Mouse (Mus musculus) left cerebral cortex, postnatal 4 days (tissue): ENCODE data around the gene Rnf144b. TPM values are rescaled to one million over a fixed set of nuclear protein-coding genes. Genes with fewer than 3 reads are reported as not detected.

Experiments used
- DNase-seq: peaks from one replicate; pipeline ENCODE4 v3.0.0-alpha.2; 2022
- intact Hi-C: fragments of 180-260 bp; cut with DNase I; formaldehyde crosslinking; loops from one replicate; pipeline ENCODE4 v1.15.1; 2025
- total RNA-seq, 2 experiments: library from RNA; stranded (reverse); gene quantifications; 2 replicates each; pipeline ENCODE4 v1.2.3; 2021

Gene Rnf144b
- total RNA-seq, 2 experiments from 2014 or later, result 6.3 to 6.5 TPM

DNA sequence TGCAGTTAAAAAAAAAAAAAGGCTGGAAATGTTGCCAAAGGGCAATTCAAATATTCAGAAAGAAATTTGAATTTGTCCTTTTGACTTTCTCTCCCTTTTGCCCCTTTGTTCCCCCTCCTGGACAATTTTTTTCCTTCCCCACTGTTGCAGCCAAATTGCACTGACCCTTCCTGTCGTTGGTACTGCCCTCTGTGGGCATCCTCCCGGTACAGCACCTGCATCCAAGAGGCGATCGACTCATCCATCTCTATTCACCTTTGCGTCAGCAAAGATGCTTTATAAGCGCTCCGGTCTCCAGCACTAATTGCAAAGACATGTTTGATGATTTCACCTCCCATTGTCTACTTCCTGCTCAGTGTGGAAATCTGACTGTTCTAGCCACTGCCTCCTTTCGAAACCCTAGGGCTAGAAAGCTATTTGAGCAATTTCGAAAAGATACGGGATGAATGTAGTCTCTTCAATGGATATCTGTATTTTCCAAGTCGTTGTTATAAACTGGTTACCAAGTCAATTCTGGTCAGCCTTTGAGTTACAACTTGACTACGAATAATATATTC is 1.0 kb upstream of the Rnf144b start:
- DNase-seq, result peak; percentile 34
- intact Hi-C loops, result no loop called here

DNA sequence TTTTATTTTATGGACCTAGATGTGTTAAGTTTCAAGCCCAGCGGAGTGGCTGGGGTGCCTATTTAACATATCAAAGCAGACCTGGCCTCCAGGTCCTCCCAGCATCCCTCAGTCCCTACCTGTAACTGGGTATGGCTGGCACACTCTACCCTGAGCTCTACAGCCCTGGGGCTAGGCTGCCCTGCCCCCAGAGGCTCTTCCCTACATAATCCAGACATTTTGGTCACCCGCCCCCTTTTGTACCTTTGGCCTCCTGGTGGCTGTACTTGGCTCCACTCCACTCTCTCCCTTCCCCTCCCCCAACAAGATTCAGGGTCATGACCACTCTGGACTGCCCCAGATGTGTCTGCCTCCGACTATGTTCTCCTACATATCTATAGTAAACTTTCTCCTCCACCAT is 2.0 kb downstream of the Rnf144b start:
- DNase-seq, result no peak
- intact Hi-C loops, result no loop called here

DNA sequence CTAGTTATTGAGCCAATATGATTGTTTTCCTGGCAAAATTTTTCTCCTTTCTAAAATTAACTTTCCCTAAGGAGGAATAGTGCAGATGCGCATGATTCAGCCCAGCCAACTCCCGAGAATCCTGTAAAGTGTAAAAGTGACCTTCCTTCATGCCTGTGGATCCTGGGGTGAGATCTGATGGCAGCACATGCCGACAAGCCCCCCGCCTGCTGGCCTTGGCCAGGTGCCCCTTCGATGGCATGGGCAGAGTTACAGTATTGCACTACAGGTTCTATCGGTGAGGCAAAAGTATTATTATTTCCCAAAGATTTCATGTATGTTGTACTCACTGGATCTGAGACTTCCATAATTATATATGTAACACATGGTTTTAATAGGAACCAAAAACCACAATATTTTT is 2.5 kb downstream of the Rnf144b start:
- intact Hi-C loops, result no loop called here
- peak; percentile 18 for DNase-seq

DNA sequence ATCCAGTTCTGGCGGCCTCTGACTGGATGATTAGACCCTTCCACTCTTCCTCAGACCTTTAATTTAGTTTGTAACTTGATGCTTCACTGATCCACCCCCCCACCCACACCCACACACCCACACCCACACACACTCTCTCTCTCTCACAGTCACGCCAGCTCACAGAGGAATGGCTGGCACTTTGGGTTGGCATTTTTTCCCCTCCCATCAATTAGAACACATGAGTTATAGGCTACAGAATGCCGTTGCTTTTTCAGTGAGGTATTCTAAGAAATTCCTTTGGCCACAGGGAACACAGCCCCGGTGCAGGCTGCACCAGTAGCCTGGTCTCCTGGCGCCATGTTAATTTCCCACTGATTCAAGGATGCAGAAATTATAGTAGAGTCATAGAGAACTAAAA is 3.1 kb downstream of the Rnf144b start:
- intact Hi-C loops, result no loop called here
- DNase-seq, result no peak

DNA sequence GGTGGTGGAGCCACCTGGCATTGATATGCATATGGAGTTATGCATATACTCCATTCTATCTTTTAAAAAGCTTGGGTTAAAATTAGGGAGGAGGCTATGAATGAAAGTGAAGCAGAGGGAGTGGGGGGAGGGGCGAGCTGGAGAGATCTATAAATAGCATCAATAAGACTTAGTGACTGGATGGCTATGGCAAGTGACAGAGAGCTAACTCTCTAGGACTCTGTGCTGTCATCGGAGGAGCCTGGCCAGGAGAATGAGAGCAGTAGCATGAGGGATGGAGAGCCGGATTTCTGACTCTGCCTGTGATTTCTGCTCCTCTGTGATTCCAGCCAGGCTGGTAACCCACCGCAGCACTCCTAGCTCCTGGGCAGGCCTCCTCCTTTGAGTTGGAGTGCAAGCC is 6.6 kb downstream of the Rnf144b start:
- intact Hi-C loops, result no loop called here
- no peak for DNase-seq

DNA sequence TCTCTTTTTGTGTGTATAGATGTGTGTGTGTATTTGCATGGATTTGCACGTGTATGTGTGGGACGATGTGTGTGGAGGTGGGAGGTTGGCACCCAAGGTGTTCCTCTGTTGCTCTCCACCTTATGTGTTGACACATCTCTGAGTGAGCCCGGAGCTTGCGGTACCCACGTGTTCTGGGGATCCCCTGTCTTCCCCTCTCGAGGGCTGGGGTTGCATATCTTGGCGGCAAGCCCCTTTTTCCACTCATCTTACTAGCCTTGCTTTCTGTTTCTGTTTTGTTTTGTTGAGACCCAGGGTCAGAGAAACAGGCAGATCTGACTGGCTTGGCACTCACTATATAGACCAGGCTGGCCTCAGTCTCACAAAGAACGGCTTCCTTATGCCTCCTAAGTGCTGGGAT is 10.6 kb downstream of the Rnf144b start:
- DNase-seq, result no peak
- intact Hi-C loops, result no loop called here

DNA sequence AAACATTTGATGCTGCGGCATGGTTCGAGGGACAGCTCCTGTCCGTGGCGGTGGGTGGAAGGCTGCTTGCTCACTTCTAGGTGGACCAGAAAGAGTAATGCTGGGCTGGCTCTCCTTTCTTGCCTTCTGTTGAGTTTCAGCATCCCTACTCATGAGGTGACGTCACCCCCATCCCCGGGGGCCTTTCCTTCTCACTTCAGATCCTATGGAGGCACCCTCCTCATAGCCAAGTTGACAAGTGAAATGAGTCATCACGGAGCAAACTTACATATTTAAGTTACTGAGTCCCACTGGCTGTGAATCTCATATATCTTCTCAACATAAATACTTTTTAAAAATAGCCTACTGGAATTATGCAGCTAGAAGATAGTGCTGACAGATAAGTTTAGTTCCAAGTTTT is 12.4 kb downstream of the Rnf144b start:
- no peak for DNase-seq
- intact Hi-C loops, result no loop called here

DNA sequence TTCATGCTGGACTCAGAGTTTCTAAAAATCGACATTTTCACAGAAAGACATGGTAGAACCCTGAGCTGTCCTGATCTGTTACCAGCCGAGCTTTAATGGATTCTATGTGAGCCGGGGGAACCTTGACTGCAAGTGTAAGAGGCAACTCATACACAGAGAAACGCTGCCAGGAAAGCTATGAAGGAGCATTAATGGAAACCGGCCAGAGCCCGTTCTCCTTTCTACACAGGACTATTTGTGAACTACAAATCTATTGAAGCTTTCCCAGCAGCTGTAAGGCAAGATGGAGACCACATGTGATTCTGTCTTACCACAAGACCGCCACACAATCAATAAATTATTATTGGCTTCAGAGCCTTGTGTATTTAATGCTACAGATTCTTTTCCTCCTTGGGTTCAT is 13.3 kb downstream of the Rnf144b start:
- DNase-seq, result no peak
- intact Hi-C loops, result no loop called here

DNA sequence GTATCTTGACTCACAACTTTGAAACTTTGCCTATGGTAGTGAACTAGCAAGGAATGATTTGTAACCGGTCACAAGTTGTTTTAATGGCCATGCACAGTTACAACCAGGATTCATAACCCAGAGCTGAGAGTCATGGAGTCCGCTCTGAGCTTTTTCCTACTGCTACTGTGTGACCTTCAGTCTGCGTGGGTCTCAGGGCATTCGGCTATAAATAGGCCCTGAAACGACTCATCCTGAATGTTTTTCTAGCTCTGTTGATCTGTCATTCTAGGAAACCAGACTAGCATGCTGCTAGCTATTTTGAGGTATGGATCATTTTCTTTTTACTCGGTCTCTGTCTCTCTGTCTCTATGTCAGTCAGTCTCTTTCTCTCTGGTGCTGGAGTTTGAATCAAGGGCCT is 20.3 kb downstream of the Rnf144b start:
- no peak for DNase-seq
- intact Hi-C loops, result no loop called here

DNA sequence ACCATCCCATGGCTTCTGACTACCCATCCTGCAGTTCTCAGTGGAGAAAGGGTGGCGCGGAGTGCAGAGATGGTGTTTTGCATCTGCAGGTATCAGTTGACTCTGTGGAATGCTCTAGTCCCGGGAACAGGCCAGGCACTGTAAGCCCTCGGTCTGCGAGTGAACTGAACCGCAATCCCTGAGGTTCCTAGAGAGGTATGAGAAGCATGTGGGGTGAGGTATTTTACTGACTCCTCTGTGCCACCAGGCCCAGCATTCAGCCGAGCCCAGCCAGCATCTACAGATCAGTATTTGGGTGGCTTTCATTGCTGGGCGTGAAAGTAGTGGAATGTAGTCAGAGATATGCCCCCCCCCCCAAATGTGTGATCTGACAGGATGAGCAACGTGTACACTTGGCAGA is 23.5 kb downstream of the Rnf144b start:
- intact Hi-C loops, result no loop called here
- no peak for DNase-seq

DNA sequence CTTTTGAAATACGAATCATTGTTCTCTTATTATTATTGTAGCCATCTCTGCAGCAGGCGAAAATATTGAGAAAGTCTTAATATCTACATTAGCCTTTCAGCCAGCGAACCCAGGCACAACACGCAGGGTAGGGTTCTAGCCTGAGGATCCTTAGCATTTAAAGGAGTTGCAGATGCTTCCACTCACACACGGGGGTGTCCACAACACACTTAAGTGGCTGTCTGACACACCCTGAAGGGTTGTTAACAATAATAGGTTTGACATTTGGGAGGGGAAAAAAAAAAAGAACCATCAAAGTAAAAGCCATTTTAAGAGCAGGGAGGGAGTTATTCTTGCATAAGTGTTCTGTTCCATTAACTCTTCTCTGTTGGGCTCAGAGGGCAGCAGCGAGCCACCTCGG is 23.9 kb downstream of the Rnf144b start:
- no peak for DNase-seq
- intact Hi-C loops, result no loop called here

DNA sequence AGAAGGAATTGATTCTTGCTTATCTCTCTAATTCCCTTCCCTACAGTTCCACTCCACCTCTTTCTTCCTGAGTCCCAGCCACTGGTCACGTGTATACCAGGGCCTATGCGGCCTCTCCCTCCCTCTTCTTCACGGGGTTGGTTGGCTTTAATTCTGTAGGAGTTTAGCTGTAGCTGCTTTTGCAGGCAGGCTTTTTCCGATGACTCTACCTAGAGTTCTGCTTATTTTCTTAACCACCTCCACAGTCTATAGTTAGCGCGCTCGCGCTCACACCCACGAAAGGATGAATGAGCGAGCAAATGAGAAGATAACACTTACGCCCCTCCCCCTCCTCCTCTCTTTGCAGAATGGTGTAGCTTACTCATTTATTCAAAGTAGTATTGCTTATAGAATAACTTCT is 26.1 kb downstream of the Rnf144b start:
- intact Hi-C loops, result no loop called here
- DNase-seq, result no peak

DNA sequence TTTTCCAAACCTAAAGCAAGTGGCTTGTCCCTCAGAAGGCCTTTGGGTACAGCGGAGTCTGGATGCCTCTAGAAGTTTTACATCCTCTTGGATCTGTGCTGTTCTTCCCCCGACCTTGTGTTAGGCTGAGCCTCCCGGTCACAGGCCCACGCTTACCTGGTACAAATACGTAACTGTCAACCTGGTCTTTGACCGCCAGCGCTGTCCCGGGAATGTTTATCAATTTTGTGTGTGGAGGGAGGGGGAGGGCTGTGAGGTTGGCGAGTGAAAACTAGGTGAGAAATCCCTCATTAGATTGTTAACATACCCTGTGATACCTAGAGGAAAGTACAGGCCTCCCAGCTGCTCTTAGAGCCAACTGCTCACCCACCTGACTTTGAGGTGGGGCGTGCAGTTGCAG is 27.5 kb downstream of the Rnf144b start:
- DNase-seq, result no peak
- intact Hi-C loops, result no loop called here

DNA sequence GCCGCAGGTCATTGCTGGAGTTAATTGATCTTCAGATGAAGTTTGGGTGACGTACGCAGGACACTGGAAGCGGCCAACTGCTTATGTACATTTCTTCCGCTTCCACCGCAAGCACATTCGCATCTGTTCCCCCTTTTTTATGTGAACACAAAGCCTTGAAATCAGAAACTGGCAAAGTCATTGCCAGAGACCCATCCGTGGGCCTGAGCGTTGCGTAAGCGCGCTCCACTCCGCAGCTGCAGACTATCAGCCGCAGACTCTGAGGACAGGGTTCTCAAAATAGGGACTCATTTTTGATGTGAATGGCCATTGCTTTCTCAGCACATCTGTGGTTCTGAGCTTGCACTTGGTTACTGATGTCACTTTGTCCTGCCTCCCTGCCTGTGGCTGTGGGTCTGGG is 28.6 kb downstream of the Rnf144b start:
- intact Hi-C loops, result no loop called here
- DNase-seq, result no peak

DNA sequence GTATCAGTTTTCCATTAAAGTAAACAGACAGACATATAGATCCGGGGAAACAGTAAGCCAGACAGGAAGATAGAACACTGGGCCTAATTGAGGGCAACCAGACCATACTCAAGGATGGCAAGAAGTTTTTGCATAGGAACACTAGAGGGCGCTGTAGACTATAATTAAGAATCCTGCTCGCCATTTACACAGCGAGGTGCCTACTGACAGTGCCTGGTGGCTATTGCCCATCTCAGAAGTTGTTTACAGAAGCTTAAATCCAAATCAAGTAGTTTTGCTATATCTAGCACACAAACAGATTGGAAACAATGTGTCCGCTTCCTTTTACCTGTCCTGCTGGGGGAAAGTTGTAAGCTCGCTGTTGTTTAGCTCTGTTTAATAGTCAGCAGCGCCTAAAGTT is 29.9 kb downstream of the Rnf144b start:
- peak; percentile 38 for DNase-seq
- intact Hi-C loops, result loop anchor here (2.0 kb wide), 1 partner anchor 136 kb away; no protein-coding TSS in a partner anchor

DNA sequence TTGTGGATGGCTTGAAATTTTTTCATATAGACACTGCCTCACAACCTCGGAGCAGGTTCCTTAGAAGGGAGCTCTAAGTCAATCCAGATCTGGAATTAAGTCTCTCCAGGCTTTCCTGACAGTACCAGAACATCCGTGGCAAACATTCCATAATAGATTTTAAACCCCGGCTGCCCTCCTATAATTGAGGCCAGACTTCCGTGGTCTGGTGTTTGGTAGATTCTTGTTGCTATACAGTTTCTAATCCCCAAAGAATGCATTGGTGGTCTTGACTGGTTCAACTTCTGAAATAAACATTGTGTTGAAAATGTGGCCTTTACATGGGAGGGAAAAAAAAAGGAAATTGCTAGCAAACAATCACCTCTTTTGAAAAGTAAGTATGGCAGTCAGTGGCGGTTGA is 30.8 kb downstream of the Rnf144b start:
- intact Hi-C loops, result loop anchor here (2.0 kb wide), 1 partner anchor 136 kb away; no protein-coding TSS in a partner anchor
- DNase-seq, result no peak

DNA sequence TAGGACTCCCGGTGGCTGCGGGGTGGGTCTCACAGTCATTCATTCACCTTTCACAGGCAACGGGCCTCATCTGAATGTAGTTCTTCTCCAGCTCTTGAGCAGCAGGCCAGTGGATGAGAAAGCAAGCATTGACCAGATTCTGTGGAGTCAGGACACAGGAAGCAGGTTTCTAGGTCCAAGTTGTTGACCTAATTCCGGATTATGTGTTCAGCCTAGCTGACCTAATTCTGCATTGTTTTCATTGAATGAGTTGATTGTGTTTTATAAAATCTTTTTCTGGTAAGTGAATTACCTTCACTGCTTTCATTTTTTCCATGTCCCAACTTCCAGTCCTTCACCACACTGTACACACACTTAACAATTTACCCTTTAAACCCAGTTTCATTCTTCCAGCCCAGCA is 32.4 kb downstream of the Rnf144b start:
- intact Hi-C loops, result no loop called here
- no peak for DNase-seq

DNA sequence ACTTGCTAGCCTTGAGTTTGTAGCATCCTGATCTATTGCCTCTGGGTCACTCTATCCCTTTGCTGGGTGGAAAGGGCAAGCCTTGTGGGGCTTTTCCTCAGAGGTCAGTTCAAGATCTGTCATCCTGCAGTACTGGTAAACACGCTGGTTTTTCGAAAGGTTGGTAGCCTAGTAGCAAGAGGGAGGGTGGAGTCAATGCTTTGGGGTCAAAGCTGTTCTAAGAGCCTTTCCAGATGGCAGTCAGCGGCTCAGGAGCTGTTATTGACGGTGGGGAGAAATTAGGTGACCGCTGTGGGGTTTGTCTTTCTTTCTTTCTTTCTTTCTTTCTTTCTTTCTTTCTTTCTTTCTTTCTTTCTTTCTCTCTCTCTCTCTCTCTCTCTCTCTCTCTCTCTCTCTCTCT is 34.4 kb downstream of the Rnf144b start:
- intact Hi-C loops, result no loop called here
- no peak for DNase-seq

DNA sequence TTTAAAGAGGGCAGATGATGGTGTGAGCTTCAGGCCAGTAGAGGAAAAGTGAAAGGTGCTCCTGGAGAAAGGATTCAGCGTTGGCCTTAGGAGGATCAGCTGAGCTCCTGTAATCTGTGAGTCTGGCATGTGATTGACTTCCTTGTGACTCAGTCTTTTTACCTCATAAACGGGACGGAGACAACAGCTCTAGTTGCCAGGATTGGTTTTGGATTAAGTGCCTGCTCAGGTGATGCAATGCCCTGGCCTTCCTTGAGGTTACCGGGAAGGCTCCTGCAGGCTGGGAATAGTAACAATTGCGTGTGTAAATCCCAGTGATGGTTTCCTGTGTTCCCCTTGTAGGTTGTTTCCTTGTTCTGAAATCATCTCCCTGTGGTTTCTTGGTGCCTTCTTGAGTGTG is 39.5 kb downstream of the Rnf144b start:
- DNase-seq, result no peak
- intact Hi-C loops, result no loop called here

DNA sequence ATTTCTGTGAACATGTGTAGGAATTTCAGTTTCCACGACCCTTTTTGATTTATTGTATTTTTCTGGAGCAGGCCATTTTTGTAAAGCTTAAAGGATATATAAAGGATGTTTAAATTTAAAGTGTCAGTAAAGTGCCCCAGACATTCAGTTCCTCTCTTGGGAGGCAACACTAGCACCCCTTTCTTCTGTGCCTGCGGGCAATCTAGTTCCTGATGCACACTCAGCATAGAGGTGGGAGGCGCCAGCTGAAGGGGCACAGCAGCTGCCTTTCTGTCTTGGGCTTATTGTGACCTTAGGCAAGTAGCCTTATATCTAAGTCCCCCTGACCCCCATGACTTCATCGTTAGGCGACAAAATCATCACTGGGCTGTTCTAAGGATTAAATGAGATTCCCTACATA is 42.3 kb downstream of the Rnf144b start:
- DNase-seq, result no peak
- intact Hi-C loops, result no loop called here

DNA sequence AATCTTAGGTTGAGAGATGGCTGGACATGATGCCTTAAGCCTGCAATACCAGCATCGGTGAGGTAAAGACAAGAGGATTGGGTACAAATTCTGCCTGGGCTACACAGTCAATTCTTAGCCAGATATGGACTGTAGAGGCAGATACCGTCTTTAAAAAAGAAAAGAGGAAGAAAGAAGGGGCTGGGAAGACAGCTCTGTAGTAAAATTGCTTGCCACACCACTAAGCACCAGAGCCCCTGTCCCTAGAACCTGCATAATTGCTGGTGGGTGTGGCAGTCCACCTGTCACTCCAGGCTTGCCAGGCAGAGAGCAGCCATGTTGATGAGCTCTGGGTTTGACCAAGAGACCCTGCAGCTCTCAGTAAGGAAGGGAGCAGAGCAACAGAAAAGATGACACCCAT is 42.8 kb downstream of the Rnf144b start:
- DNase-seq, result no peak
- intact Hi-C loops, result no loop called here

DNA sequence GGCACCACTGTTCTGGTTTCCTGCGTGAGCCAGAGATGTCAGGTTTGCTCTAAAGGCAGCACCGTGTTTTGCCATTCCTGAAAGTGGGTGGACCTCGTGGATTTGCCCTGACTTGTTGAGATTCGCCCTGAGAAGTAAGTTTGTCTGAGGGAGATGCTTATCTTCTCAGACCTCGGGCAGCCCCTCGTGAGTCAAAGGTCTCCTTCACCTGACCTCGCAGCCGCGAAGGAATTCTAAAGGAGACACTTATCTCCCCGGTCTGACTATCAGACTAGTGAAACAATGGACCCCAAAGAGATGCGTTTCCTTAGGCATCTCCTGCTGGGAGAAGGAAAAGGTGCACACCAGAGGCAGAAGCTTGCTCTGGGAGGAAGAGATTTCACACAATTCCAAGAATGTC is 46.0 kb downstream of the Rnf144b start:
- DNase-seq, result no peak
- intact Hi-C loops, result no loop called here

DNA sequence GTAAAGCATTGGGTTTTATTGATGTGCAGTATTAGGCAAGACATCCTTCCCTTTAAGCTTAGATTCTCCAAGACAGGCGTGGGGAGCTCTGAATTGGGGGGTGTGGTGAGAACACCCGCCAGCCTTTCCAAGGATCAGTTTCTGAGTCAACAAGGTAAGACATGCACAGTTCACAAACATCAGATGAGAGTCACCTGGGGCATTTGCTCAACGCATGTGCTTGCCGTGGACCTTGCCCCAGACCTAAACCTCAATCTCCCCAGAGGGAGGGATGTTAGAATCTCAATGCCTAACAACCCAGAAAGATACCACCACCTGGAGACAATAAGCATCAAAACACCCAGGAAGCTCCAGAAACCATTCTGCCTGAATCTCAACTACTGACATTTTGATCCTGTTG is 47.6 kb downstream of the Rnf144b start:
- intact Hi-C loops, result no loop called here
- DNase-seq, result no peak
